In genomic region chr2:66028812-66029211, GRCm38 (mm10) we compare ENCODE assay signal across 13 mouse cellular contexts.
DNase-seq lines count a peak whose midpoint lies in the region; ATAC-seq lines count a peak whose summit lies in the region.
"Had no signal": no experiment of that assay in that cellular context is flagged by ENCODE, and none has a peak within 500 bp of the region (broad histone marks: within the 10 kb centered on the region; RNA-seq: fewer than 3 reads in every experiment).

No protein-coding gene starts in this region.

- WGBS in kidney, embryonic 15.5 days = 35% methylated on average over 5 of the region's 5 CpGs
- WGBS in forebrain, embryonic 15.5 days = 5% methylated on average over 5 of the region's 5 CpGs
- WGBS in midbrain, embryonic 10.5 days = 22% methylated on average over 5 of the region's 5 CpGs

- ATAC-seq in kidney, embryonic 15.5 days (replicated peaks; ENCODE audit: low FRiP score) = peak; percentile 69; the same call in 1 of the 2 replicates
- peak; percentile 64 for ATAC-seq in forebrain, embryonic 15.5 days (replicated peaks)

- H3K36me3 ChIP-seq in kidney, embryonic 15.5 days = no peaks in the 10 kb centered on the region
- H3K36me3 ChIP-seq in forebrain, embryonic 15.5 days = no peaks in the 10 kb centered on the region; the same call in 1 of the 2 replicates
- H3K36me3 ChIP-seq in midbrain, embryonic 10.5 days = peaks cover 20% of the 10 kb centered on the region
- H3K36me3 ChIP-seq: G1E had no signal

- no peak overlapping the region for H3K4me3 ChIP-seq in kidney, embryonic 15.5 days (replicated peaks)
- no peak overlapping the region for H3K4me3 ChIP-seq in forebrain, embryonic 15.5 days
- H3K4me3 ChIP-seq in midbrain, embryonic 10.5 days = no peak overlapping the region

- no peaks in the 10 kb centered on the region for H3K27me3 ChIP-seq in kidney, embryonic 15.5 days
- no peaks in the 10 kb centered on the region for H3K27me3 ChIP-seq in forebrain, embryonic 15.5 days
- peaks cover 7% of the 10 kb centered on the region; the same call in 1 of the 2 replicates for H3K27me3 ChIP-seq in midbrain, embryonic 10.5 days (ENCODE audit: low read depth, poor library complexity, severe bottlenecking)

- H3K9me3 ChIP-seq in kidney, embryonic 15.5 days (replicated peaks) = no peaks in the 10 kb centered on the region
- no peaks in the 10 kb centered on the region for H3K9me3 ChIP-seq in forebrain, embryonic 15.5 days
- no peaks in the 10 kb centered on the region for H3K9me3 ChIP-seq in midbrain, embryonic 10.5 days (replicated peaks)

- H3K27ac ChIP-seq in kidney, embryonic 15.5 days = no peak overlapping the region
- no peak overlapping the region for H3K27ac ChIP-seq in forebrain, embryonic 15.5 days (replicated peaks)
- 0 out of 2 replicates have a peak overlapping the region, but pooled peaks have one; percentile 17 for H3K27ac ChIP-seq in midbrain, embryonic 10.5 days (replicated peaks)

- no peak overlapping the region for H3K4me2 ChIP-seq in kidney, embryonic 15.5 days
- H3K4me2 ChIP-seq in forebrain, embryonic 15.5 days (replicated peaks) = no peak overlapping the region
- H3K4me2 ChIP-seq: lung, embryonic 14.5 days had no signal

- no peak overlapping the region for H3K9ac ChIP-seq in kidney, embryonic 15.5 days
- no peak overlapping the region for H3K9ac ChIP-seq in forebrain, embryonic 15.5 days (replicated peaks)
- H3K9ac ChIP-seq: lung, embryonic 14.5 days had no signal

- DNase-seq in kidney, postnatal 25 days = no peak
- DNase-seq in midbrain, embryonic 10.5 days (ENCODE audit: low spot score) = peak; percentile 63
- peak; percentile 41 for DNase-seq in retina, embryonic 14.5 days (ENCODE audit: low spot score)
- no peak for DNase-seq in urinary bladder, adult 18-20 months (ENCODE audit: low spot score in 2 of 2)
- no peak for DNase-seq in cerebellum, adult 11-12 months
- no peak for DNase-seq in testis, postnatal 14 days (ENCODE audit: low spot score)
- DNase-seq: cerebellum, adult 8-10 months; gastrocnemius, postnatal 36 days; kidney, postnatal 10 days; lung, embryonic 14.5 days had no signal

- H3K4me1 ChIP-seq in kidney, embryonic 15.5 days = peaks cover 3% of the 10 kb centered on the region; the same call in 1 of the 2 replicates
- no peaks in the 10 kb centered on the region; the same call in 1 of the 2 replicates for H3K4me1 ChIP-seq in forebrain, embryonic 15.5 days
- peaks cover 42% of the 10 kb centered on the region for H3K4me1 ChIP-seq in midbrain, embryonic 10.5 days

Comparison
In these comparisons a context has a peak if more than half of its experiments do, and no peak if none do; other contexts are left out.
1. DNase-seq: peak in midbrain, embryonic 10.5 days (single experiment) and retina, embryonic 14.5 days (single experiment); none in kidney, postnatal 25 days (0 of 2), urinary bladder, adult 18-20 months (0 of 2), cerebellum, adult 11-12 months (single experiment) and testis, postnatal 14 days (single experiment).